Mouse (Mus musculus): ENCODE results near the gene Pnpla3. TPM values are rescaled to one million over a fixed set of nuclear protein-coding genes. Genes with fewer than 3 reads are reported as not detected.

Gene Pnpla3
- polyA plus RNA-seq, 1 experiment = not detected

GRCm38 (mm10) chr15:84212031-84212755 is 44.6 kb downstream of the Pnpla3 start:
- H3K4me3 ChIP-seq (replicated peaks) = no peak overlapping the region
- no peak for TF ChIP-seq GATA1 (IDR thresholded peaks at IDR 0.05; ENCODE audit: low read length)
- TF ChIP-seq TAL1 (IDR thresholded peaks at IDR 0.05; ENCODE audit: low read length) = no peak
- peaks cover 58% of the 10 kb centered on the region for H3K4me1 ChIP-seq (ENCODE audit: control insufficient read depth)
- 0 out of 2 replicates have a peak, but pooled peaks cover under 1% of the 10 kb centered on the region for H3K27me3 ChIP-seq (ENCODE audit: control insufficient read depth)
- peaks cover 79% of the 10 kb centered on the region for H3K36me3 ChIP-seq (ENCODE audit: control insufficient read depth)
- H3K9me3 ChIP-seq (ENCODE audit: control insufficient read depth, low read length) = no peaks in the 10 kb centered on the region

- no peaks in the 10 kb centered on the region for H3K9me3 ChIP-seq (ENCODE audit: control insufficient read depth, low read length)
- H3K27me3 ChIP-seq (ENCODE audit: control insufficient read depth) = peaks cover 3% of the 10 kb centered on the region
- peaks cover 56% of the 10 kb centered on the region for H3K4me1 ChIP-seq (ENCODE audit: control insufficient read depth)
- H3K4me3 ChIP-seq (replicated peaks) = no peak overlapping the region
- H3K36me3 ChIP-seq (ENCODE audit: control insufficient read depth) = peaks cover 73% of the 10 kb centered on the region
- no peak for TF ChIP-seq GATA1 (IDR thresholded peaks at IDR 0.05; ENCODE audit: low read length)
- TF ChIP-seq TAL1 (IDR thresholded peaks at IDR 0.05; ENCODE audit: low read length) = no peak
These were observed 45.1 kb downstream of the Pnpla3 start for GRCm38 (mm10) chr15:84212756-84213105.

GRCm38 (mm10) chr15:84213162-84213739 is 45.6 kb downstream of the Pnpla3 start:
- Histone ChIP-seq H3K9me3 (ENCODE audit: control insufficient read depth, low read length) (no peaks in the 10 kb centered on the region), H3K36me3 (ENCODE audit: control insufficient read depth) (peaks cover 69% of the 10 kb centered on the region), H3K4me1 (ENCODE audit: control insufficient read depth) (peaks cover 57% of the 10 kb centered on the region), H3K27me3 (ENCODE audit: control insufficient read depth) (peaks cover 8% of the 10 kb centered on the region), H3K4me3 (replicated peaks) (no peak overlapping the region)
- TF ChIP-seq TAL1 (IDR thresholded peaks at IDR 0.05; ENCODE audit: low read length) = no peak
- TF ChIP-seq GATA1 (IDR thresholded peaks at IDR 0.05; ENCODE audit: low read length) = no peak

- Histone ChIP-seq H3K4me3 (replicated peaks) (no peak overlapping the region), H3K4me1 (ENCODE audit: control insufficient read depth) (peaks cover 53% of the 10 kb centered on the region), H3K9me3 (ENCODE audit: control insufficient read depth, low read length) (no peaks in the 10 kb centered on the region), H3K36me3 (ENCODE audit: control insufficient read depth) (peaks cover 59% of the 10 kb centered on the region), H3K27me3 (ENCODE audit: control insufficient read depth) (peaks cover 21% of the 10 kb centered on the region)
- no peak for TF ChIP-seq TAL1 (IDR thresholded peaks at IDR 0.05; ENCODE audit: low read length)
- TF ChIP-seq GATA1 (IDR thresholded peaks at IDR 0.05; ENCODE audit: low read length) = no peak
These were observed 46.8 kb downstream of the Pnpla3 start for GRCm38 (mm10) chr15:84214476-84214875.

GRCm38 (mm10) chr15:84215273-84215672 is 47.6 kb downstream of the Pnpla3 start:
- Histone ChIP-seq H3K4me3 (replicated peaks) (no peak overlapping the region), H3K36me3 (ENCODE audit: control insufficient read depth) (peaks cover 51% of the 10 kb centered on the region)

GRCm38 (mm10) chr15:84216026-84216425 is 48.4 kb downstream of the Pnpla3 start:
- H3K27me3 ChIP-seq (ENCODE audit: control insufficient read depth) = peaks cover 33% of the 10 kb centered on the region
- no peak for TF ChIP-seq TAL1 (IDR thresholded peaks at IDR 0.05; ENCODE audit: low read length)
- no peak overlapping the region for H3K4me3 ChIP-seq (replicated peaks)
- H3K9me3 ChIP-seq (ENCODE audit: control insufficient read depth, low read length) = peaks cover 1% of the 10 kb centered on the region
- peaks cover 44% of the 10 kb centered on the region for H3K36me3 ChIP-seq (ENCODE audit: control insufficient read depth)
- H3K4me1 ChIP-seq (ENCODE audit: control insufficient read depth) = peaks cover 37% of the 10 kb centered on the region

More at GRCm38 (mm10) chr15:84215273-84215672, 47.6 kb downstream of the Pnpla3 start:
- Histone ChIP-seq H3K27me3 (ENCODE audit: control insufficient read depth) (peaks cover 29% of the 10 kb centered on the region), H3K9me3 (ENCODE audit: control insufficient read depth, low read length) (no peaks in the 10 kb centered on the region), H3K4me1 (ENCODE audit: control insufficient read depth) (peaks cover 45% of the 10 kb centered on the region)
- TF ChIP-seq TAL1 (IDR thresholded peaks at IDR 0.05; ENCODE audit: low read length) (no peak), GATA1 (IDR thresholded peaks at IDR 0.05; ENCODE audit: low read length) (no peak)

- H3K36me3 ChIP-seq (ENCODE audit: control insufficient read depth) = peaks cover 38% of the 10 kb centered on the region
- TF ChIP-seq GATA1 (IDR thresholded peaks at IDR 0.05; ENCODE audit: low read length) (no peak), TAL1 (IDR thresholded peaks at IDR 0.05; ENCODE audit: low read length) (no peak)
- H3K27me3 ChIP-seq (ENCODE audit: control insufficient read depth) = peaks cover 38% of the 10 kb centered on the region
- H3K9me3 ChIP-seq (ENCODE audit: control insufficient read depth, low read length) = peaks cover 6% of the 10 kb centered on the region
- H3K4me1 ChIP-seq (ENCODE audit: control insufficient read depth) = peaks cover 32% of the 10 kb centered on the region
- H3K4me3 ChIP-seq (replicated peaks) = no peak overlapping the region
These were observed 48.9 kb downstream of the Pnpla3 start for GRCm38 (mm10) chr15:84216461-84217084.

- H3K27me3 ChIP-seq (ENCODE audit: control insufficient read depth) = peaks cover 38% of the 10 kb centered on the region
- H3K4me1 ChIP-seq (ENCODE audit: control insufficient read depth) = peaks cover 18% of the 10 kb centered on the region
- TF ChIP-seq GATA1 (IDR thresholded peaks at IDR 0.05; ENCODE audit: low read length) (no peak), TAL1 (IDR thresholded peaks at IDR 0.05; ENCODE audit: low read length) (no peak)
- peaks cover 23% of the 10 kb centered on the region for H3K36me3 ChIP-seq (ENCODE audit: control insufficient read depth)
- H3K9me3 ChIP-seq (ENCODE audit: control insufficient read depth, low read length) = peaks cover 6% of the 10 kb centered on the region
- H3K4me3 ChIP-seq (replicated peaks) = no peak overlapping the region
These were observed 50.5 kb downstream of the Pnpla3 start for GRCm38 (mm10) chr15:84217969-84218782.

Data from erythroblast, embryonic 14.5 days (primary cell).